In the genomic region with DNA sequence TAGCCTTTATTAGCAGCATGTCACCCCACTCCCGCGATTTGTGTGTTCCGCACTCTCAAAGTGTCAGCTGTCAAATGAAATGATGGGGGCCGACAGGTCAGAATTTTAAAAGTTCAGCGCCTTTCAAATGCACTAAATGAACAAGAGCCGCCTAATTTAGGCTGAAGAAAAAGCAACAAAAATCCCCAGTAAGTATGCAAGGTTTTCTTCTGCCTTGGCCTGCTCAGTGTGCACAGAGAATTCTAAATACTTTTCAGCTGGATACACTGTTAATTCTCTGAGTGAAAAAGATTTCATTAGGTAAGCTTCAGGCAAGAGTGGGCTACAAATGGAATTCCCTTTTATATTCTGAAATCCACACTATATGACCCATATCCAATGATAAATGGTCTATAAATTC, we compare ENCODE assay signal across 19 mouse cellular contexts.
"Had no signal": no experiment of that assay in that cellular context is flagged by ENCODE, and none has a peak within 500 bp of the region (broad histone marks: within the 10 kb centered on the region; RNA-seq: fewer than 3 reads in every experiment).

No protein-coding gene starts in this region.

- H3K4me2 ChIP-seq: liver, embryonic 13.5 days; midbrain, embryonic 15.5 days; neural tube, embryonic 13.5 days had no signal

- H3K4me3 ChIP-seq: left cerebral cortex, adult 2 months; liver, embryonic 13.5 days; midbrain, embryonic 15.5 days; myocyte; neural tube, embryonic 13.5 days had no signal

- H3K4me1 ChIP-seq: liver, embryonic 13.5 days; midbrain, embryonic 15.5 days had no signal

- H3K27ac ChIP-seq: kidney, postnatal 0 days; left cerebral cortex, adult 2 months; liver, embryonic 13.5 days; macrophage; midbrain, embryonic 15.5 days; neural tube, embryonic 13.5 days; stomach, postnatal 0 days had no signal

- H3K27me3 ChIP-seq: liver, embryonic 13.5 days; midbrain, embryonic 15.5 days; neural tube, embryonic 13.5 days had no signal

- H3K9ac ChIP-seq: liver, embryonic 13.5 days; midbrain, embryonic 15.5 days; neural tube, embryonic 13.5 days had no signal

- H3K36me3 ChIP-seq: liver, embryonic 13.5 days; midbrain, embryonic 15.5 days; neural tube, embryonic 13.5 days had no signal

- DNase-seq: kidney, adult 2 months; kidney, postnatal 25 days; layer of hippocampus, postnatal 36 days; liver, embryonic 13.5 days; lung, adult 2 months; lung, postnatal 14 days; right cerebral cortex, adult 18-20 months; right cerebral cortex, postnatal 14 days; right cerebral cortex, postnatal 4 days; thymus, adult 2 months; thymus, postnatal 14 days; thymus, postnatal 4 days had no signal

- H3K9me3 ChIP-seq: liver, embryonic 13.5 days; midbrain, embryonic 15.5 days; neural tube, embryonic 13.5 days had no signal
